ENCODE assay signal across 16 mouse cellular contexts in the genomic region with DNA sequence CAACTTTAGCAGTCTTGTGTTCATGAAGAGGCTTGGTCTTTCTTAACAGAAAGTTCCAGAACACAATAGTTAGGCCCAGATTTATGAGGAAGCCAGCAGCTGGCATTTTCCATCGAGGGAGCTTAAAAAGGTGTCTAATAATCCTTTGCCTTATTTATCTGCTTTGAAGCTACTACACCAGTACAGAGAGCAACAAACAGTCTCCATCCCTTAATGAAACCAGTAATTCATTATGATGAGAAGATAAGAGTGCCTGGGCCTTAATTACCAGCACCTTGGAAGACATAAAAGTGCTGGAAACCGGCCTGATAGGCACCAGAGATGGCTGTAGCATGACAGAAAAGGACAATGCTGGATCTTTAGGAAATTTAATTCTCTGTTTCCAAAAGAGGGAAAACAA.
"Had no signal": no experiment of that assay in that cellular context is flagged by ENCODE, and none has a peak within 500 bp of the region (broad histone marks: within the 10 kb centered on the region; RNA-seq: fewer than 3 reads in every experiment).

No protein-coding gene starts in this region.

- H3K9me3 ChIP-seq: neural tube, embryonic 12.5 days; neural tube, embryonic 13.5 days; stomach, embryonic 15.5 days had no signal

- H3K36me3 ChIP-seq: neural tube, embryonic 12.5 days; neural tube, embryonic 13.5 days; stomach, embryonic 15.5 days had no signal

- H3K27ac ChIP-seq: neural tube, embryonic 12.5 days; neural tube, embryonic 13.5 days; stomach, embryonic 15.5 days; stomach, postnatal 0 days had no signal

- H3K4me2 ChIP-seq: neural tube, embryonic 12.5 days; neural tube, embryonic 13.5 days; stomach, embryonic 15.5 days had no signal

- H3K9ac ChIP-seq: neural tube, embryonic 12.5 days; neural tube, embryonic 13.5 days; stomach, embryonic 15.5 days had no signal

- DNase-seq: retina, postnatal 1 day; right cerebral cortex, adult 18-20 months; right cerebral cortex, postnatal 14 days; right cerebral cortex, postnatal 25 days; right cerebral cortex, postnatal 4 days; spleen, adult 18-20 months; thymus, adult 18-20 months; thymus, adult 2 months; thymus, postnatal 14 days; thymus, postnatal 25 days; thymus, postnatal 36 days; thymus, postnatal 4 days had no signal

- H3K4me1 ChIP-seq: neural tube, embryonic 12.5 days; neural tube, embryonic 13.5 days; stomach, embryonic 15.5 days had no signal

- H3K4me3 ChIP-seq: neural tube, embryonic 12.5 days; neural tube, embryonic 13.5 days; stomach, embryonic 15.5 days had no signal

- H3K27me3 ChIP-seq: neural tube, embryonic 12.5 days; neural tube, embryonic 13.5 days; stomach, embryonic 15.5 days had no signal
